Mouse (Mus musculus) embryonic fibroblast, embryonic 13.5 days (primary cell): ENCODE data around the gene Banp.

ENCODE experiments used
- CTCF ChIP-seq: IDR thresholded peaks from 2 replicates; pipeline ENCODE4 v1.5.1; 2011; ENCODE audit warnings: mild to moderate bottlenecking, control low read depth, low read length, moderate library complexity, borderline replicate concordance; ENCODE audit not compliant: insufficient read depth
- POLR2A ChIP-seq: IDR thresholded peaks from 2 replicates; pipeline ENCODE4 v1.6.1; 2011; ENCODE audit warnings: low read depth, mild to moderate bottlenecking, control low read depth, low read length, moderate library complexity

DNA sequence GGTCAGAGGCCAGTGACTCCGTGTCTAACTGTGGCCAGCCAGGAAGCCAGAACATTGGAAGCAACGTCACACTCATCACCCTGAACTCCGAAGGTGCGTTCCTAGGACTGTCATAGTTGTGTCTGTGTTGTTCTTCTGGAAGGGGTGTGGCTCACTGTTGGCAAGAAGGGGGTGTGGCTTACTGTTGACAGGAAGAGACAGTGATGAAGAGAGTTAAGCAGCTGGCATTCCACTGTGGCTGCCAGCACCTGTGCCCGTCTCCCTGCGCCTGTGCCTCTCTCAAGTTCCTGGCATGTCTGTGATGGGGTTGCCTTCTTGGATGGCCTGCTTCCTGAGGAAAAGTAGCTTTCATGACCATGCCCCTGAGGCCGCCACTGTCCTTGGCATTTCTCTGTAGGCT is 42.1 kb downstream of the Banp start:
- TF ChIP-seq CTCF = no peak
- no peak for TF ChIP-seq POLR2A
